Mouse (Mus musculus) ovary, postnatal 14 days (tissue): Measurements from ENCODE around the gene Bpgm.

Experiments used
- DNase-seq: peaks from one replicate; pipeline ENCODE4 v3.0.0; 2022; ENCODE audit warnings: low spot score

The Bpgm gene

DNA sequence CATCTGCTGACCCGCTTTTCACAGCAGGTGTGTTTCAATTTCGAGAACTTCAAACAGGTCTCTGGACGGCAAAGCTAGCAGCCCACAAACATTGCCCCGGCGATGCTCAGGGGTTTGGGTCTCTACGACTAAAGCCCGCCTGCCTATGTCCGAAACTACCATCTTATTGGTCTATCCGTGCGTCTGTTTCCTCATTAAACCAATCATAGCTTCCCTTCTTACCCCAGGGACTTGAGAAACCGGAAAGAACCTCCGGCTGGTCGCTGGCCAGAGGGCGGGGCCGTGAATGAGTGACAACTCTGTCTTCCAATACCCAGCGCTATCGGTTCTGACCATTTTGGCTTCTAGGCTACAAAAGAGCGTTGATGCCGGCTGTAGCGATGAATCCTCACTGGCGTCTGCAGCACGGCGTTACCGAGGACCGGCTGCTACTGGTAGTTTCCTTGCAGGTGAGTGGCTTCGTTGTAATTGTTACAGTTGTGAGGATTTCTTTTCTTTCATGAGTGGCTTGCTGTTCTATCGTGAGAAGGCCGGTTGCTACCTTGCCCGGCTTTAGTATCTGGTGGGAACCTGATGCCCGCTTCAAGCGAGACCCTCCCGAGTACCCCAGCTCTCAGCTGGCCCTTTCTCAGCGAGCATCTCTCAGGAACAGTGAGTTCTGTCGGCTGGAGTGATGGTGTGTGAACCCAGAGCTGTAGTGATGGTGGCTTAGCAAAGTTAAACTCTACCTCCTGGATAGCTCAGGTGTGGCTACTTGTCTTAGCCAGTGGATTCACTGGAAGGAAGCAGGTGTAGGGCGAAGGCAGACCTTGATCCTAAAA lies at the start of gene Bpgm:
Bpgm (plus strand) TSS at position 234 of the 821 bp plus-strand sequence.
- DNase-seq: peak; percentile 100

DNA sequence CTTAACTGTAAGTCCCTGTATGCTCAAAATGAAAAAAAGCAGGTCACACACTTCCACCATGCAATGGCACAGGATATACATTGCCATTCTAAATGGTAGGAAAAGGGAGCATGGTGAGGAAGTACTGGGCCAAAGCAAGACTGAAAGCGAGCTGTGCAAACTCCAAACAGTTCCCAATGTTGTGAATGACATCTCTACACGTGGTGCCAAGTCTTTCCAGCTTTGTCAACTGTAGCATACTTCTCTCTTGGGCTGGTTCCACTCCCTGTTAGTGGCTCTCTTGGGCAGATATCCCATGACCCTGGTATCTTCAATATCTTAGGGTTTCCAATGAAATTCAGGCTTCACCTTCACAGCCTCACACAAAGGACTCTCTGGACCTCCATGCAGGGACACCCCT lies 37.0 kb upstream of the Bpgm start:
- DNase-seq: no peak

DNA sequence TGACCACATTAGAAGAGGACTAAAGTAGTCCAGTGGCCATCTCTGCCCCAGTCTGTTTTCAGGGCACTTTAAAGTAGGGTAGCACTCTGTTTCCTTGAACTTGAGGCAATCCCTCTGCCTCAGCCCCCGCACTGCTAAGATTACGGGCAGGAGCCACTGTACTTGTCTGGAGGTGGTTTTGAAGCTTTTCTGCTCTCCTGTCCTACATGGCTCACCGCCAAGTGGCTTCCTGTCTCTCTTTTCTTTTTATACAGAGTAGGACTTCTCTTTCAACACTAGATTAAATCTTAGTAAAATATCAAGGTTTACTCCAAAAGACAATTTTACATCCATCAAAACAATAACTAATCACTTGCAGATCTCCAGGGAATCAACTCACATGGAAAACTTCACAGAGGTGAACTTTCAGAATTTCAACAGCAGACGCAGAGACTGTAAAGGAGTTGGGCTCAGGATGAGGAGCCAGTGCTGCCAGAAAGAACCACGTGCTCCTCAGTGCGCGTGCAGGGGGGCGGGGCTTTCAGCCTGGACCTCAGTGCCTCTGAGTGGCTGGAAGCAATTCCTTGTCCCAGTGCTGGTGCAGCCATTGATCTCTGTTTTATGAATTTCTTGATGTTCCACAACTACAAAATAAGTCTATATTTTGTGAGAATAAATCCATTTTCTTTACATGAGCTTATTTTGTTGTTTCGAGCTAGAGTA lies 34.3 kb upstream of the Bpgm start:
- DNase-seq: no peak

DNA sequence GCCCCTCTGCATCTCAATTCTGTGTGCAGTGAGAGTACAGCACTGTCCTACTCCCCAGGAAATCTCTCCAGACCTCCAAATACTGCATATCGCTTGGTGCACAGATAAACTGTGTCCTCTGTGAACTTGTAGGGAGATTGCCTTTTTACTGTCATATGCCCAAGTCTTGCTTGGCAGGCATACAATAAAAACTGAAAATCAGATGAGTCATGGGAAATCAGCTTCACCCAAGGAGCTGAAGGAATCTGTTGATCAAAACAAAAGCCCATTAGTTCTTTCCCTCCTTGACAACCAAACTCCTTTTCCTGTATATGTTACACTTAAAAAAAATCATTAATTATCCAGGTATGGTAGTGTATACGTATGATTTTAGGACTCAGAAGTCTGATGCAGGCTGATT lies 32.2 kb upstream of the Bpgm start:
- DNase-seq: no peak

DNA sequence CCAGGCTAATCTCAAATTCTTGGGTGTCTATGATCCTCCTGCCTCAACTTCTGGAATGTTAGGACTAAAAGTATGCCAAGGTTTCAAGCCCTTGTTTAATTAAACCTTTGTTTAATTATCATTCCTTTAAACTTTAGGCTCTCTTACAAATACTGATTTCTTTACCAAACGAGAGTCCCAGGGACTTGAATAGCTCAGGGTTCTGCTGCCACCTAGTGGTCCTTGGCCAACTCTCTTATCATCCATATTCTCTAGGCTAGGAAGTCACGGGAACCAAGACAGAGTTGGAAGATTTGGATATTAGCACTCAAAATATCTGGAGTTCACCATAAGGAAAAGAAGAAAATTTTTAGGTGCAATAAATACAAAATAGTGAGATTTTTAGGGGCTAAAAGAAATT lies 28.0 kb upstream of the Bpgm start:
- DNase-seq: peak; percentile 53

DNA sequence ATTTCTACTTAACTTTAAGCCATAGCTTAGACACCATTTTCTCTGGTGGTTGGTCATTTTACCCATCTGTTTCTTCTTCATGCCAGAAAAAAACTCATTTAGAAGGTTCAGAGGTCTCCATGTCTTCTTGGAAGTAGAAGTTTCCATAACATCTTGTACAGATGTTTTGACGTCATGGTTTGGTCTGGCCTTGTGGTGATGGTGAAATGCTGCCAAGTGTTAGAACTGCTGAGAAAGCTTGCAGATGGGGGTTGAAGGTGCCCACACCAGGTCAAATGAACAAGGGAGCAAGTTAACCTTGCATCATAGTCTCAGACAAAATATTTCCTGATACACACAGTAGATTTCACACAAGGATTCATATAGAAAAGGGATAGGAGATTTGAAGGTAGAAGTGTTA lies 27.3 kb upstream of the Bpgm start:
- no peak for DNase-seq

DNA sequence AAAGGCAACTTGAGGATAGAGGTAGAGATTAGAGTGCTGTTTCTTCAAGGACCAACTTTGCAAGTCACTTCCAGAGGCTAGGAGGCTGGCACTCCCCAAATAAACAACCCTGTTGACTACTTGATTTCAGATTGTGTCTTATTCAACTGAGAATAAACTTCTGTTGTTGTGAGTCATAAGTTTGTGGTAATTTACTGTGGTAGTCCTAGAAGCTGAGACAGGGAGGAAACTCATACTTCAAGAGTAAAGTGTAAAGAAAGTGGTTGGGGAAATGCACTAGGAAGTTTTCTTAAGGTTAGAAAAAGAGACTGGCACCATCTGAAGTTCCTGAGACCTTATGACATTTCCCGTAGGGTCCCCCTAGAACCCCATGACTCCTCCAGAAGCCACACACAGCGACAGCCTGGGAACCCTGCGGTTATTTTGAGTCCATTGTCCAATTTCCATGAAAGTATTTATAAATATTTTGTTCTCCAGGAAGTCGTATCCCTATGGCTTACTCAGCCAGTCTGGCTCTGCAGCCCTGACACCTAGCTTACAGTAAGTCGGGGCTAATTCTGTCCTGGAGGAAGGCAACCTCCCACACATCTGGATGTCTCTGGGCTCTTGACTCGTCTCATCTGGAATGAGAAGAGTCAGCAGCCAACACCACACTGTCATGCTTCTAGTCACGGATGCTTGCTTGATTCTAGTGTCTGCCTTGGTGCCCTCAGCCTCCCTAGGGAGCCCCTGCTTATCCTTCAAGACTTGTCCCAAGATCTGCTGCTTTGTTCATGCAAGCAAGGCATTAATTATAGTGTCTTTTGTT lies 22.8 kb upstream of the Bpgm start:
- DNase-seq: no peak

DNA sequence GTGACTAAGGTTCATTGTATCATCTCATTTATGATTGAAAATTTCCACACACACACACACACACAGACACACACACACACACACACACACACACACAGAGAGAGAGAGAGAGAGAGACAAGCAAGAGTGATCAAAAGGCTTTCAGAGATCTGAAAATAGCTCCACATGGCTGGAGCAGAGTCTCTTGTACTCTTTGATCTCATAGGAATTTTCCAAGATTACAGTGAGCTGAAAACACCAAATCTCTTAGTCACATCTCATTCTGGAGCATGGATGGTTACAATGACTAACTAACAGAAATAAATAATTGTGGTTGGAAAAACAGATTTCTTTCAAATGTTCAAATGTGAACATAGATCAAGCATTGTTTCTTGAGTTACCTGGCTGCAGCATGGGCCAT lies 16.6 kb upstream of the Bpgm start:
- DNase-seq: no peak

DNA sequence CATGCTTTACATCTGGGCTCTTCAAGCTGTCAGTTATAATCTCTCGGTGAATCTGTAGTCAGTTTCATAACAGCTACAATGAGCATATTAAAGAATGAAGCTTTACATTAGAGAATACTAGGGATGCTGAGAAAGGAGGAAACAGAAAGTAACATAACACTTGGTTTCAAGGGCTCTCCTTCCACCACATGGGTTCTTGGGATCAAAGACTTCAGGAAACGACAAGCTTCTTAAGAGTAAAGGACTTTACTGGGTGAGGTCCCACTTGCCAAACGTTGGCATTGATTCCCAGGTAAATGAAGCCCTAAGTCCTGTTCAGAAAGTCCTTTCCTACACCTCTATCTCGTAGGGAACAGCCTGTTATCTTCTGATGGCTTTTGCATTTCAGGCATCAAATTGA lies 15.4 kb upstream of the Bpgm start:
- no peak for DNase-seq

DNA sequence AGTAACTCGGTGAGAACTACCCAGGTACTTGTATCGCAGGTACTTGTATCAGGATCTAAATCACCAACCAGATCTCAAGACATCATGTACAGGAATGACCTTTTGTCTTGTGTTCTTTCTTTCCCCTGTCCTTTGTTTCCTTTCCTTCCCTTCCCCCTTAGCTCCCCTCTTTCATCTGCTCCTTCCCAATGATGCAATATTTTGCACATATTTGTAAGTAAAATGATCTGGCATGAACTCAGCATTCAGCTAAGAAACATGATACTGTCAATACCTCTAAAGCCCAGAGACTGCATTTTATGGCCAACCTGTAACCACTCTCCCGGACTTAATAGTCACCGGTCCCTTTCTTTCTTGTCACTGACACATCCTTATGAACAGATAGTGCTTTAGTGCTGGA lies 12.4 kb upstream of the Bpgm start:
- no peak for DNase-seq

DNA sequence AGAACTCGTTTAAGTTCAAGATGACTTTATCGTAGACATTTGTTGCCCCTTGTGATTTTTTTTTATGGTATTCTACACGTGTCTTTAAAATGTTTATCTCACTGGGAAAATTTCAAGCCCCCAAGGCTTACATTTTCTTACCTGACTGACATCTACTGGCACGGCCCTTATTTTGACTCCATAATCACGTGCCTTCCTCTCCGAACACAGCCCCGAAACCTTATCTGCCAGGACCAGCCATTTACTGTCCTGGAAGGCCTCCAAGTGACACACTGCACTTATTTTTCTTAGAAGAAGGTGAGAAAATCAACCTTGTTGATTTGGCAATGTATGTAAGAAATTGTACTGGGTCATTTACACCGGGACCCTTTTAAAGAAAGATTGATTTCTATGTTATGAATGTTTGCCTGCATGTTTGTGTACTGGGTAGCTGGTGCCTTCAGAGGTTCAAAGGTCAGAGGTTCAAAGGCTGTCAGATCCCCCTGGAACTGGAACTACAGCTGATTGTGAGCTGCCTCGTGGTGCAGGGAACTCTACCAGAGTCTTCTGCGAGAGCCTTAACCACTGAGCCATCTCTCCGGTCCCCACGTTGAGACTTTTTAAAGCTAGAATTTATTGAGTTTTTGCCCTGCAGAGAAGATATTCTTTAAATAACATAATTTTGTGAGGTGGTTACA lies 4.4 kb upstream of the Bpgm start:
- no peak for DNase-seq

DNA sequence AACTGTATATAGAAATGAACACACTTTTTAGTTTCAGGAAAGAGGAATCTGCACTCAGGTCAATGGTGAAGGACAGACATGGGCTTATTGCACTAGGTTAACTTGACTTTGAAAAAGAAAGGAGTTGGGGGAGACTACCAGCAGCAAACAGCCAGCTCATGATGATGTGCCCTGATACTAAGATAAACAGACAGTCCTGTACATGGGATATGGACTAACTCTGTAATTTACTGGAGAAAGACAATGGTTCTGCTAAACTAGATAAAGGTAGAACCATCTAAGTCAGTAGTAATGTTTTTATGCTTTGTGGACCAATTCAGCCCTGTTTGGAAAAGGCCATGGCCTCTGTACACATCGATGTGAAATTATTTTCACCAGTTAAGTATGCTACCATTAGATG lies 2.7 kb upstream of the Bpgm start:
- DNase-seq: no peak

DNA sequence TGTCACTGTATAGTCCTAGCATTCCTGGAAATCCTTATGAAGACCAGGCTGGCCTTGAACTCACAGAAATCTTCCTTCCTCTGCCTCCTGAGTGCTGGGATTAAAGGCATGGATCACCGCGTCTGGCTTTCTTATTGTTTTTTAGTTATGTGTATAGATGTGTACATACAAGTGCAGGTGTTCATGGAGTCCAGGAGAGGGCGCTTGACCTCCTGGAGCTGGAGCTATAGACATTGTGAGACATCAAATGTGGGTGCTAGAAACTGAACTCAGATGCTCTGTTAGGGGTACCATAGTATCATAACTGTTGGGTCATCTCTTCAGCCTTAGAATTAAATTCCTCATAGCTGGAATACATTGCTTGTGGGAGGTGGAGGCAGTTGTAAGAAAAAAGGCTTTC lies 2.0 kb upstream of the Bpgm start:
- DNase-seq: no peak

DNA sequence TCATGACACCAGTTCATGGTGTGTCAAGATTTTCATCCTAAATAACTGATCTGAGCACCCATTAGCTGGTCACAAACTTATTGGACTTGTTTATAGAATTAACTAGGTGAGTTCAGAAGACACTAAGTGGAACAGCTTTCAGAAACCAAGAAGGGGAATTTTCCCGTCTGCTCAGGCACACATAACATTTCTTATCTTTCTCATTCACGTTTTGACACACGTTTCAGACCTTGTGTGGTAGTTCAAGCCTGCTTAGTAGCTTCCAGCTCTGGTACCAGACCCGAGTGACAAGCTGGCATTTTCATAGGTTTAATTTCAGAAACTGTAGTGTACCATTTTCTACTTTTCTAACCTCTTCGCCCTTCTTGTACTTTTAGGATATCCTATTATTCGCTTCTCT lies 616 bp upstream of the Bpgm start:
- no peak for DNase-seq

DNA sequence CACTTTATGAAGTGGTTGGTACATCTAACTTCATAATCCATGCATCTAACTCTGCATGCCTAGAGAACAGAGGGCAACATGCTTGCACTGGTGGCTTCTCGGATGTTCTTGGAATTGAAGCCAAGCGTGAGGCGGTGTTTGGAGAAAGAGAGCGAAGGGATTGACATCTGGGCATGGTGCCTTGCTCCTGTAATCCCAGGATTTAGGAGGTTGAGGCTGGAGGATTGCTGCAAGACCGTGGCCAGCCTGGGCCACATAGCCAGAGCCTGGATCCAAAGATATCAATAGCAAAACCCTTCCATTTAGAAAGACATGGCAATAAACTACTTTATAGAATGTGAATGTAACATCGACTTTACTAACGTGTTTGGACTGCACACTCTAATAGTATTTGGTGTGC lies 2.0 kb downstream of the Bpgm start:
- no peak for DNase-seq

DNA sequence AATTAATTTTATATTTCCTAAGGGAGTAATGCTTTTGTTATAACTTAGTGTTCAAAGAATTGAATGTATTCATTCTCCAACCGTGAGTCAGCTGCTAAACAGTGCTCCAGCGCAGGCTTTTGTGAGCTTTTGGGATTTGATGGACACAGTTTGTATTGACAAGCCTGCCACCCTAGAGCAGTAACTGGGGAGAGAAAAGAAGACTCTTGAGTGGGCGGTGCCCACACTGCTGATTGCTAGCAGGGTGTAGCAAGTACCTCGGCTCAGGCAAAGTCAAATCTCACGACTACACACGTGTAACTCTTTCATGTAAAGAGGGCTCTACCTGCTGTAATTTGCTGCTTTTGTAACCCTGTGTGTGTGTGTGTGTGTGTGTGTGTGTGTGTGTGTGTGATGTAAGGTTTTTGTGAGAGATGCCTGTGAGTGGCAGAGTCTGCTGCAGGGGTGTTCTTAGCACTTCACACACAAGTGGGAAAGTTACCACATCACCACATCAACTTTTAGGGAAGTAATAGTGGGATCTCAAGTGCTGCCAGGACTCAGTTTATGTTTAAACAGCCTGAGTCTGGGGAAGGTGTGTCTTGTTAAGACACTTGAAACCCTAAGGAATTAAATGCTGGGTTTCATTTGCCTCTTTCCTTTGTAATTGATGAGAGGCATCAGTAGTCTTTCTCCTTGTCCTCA lies 2.8 kb downstream of the Bpgm start:
- no peak for DNase-seq

DNA sequence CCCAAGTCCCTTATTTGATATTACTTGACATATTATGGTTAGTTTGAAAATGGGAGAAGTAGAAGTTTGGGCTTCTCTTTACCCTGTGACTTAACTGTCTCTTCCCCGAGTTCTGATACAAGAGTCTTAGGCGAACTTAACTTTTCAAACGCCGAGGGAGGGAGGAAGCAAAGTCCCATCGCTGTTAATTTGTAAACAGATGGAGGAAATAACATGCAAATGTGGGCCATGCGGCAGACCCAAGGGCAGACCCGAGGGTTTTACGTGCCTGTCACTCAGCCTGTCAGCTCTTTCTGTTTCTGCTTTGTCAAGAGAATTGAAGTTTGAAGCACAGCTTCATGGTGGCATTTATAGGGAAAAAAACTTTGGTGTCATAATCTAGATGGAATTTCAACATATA lies 3.5 kb downstream of the Bpgm start:
- no peak for DNase-seq

DNA sequence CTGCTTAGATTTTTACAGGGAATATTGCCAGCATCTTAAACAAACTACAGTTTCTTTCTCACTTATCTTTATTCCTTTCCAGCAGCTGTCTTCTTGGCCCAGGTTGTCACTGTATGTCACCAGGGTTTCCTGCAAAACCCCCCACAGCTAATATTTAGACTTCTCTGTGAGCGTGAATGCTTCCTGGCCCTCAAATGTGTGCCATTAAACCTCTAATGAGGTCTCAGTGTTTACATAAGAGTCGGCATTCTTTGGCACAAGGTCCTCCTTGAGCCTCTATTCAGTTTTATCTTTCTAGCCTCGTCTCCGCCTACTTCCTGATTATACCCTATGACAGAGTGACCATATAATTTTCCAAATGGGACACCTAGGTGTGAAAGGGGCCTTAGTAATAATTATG lies 4.7 kb downstream of the Bpgm start:
- DNase-seq: no peak

DNA sequence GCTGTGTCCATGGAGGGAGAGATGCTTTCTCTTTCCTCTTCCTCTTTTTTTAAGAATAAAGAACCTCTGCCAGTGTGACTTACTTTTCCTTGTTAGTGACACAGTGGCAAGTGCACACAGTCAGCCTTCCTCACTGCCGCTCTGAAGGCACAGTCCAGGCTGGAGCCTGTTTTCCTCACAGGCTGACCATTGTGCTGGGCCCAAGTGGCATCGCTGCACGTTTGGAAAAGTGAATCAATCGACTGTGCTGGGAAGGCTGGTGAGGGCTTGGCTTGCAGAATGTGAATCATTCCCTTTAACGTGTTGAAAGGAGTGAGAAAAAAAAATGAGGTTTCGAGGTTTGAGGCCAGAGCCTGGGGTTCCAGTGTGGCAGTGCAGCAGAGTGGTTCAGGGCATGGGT lies 5.3 kb downstream of the Bpgm start:
- DNase-seq: no peak

DNA sequence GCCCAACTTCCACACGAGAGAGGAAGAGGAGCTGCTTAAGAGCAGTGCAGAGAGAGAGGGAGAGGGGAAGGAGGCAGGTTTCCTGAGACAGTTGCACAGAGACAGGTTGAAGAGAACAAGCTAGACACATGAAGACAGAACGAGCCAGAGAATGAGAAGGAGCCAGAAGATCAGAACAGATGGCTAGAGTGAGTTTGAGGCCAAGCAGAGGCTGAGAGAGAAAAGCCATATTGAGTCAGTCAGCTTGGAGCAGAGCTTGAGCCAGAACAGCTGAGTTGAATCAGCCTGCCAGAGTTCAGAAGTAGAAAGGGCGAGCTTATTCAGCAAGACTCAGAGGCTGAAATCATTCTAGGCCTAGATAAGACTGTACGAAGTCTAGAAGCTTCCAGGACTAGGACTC lies 6.8 kb downstream of the Bpgm start:
- DNase-seq: no peak

DNA sequence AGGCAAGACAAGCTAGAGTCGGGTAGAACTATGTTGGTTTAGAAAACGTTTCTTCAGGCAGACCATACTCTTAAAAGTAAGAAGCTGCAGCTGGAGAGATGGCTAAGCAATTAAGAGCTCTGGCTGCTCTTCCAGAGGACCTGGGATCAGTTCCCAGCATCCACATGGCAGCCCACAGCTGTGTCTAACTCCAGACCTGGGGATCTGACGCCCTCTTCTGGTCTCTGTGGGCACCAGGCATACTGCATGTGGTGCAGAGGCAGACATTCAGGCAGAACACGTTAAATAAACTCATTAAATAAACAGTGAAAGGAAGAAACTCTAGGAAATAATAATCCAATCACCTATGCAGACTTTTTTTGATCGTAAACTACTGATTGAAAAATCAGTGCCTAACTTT lies 7.4 kb downstream of the Bpgm start:
- DNase-seq: no peak

DNA sequence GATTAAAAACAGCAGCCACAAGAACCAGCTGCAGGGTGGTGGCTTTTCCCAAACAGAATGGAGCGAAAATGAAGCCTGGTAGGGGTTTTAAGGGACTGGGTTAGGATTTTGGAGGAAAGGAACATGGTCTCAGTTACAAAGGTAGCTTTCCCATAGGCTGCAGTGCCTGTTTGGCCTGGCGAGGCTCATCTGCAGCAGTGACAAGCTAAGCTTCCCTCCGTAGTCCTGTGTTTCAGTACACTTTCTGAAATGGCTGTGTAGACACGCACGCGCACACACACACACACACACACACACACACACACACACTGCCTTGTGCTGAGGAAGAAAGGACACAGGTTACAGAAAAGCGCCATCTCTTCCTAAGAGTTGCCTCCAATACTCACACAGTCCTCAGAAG lies 7.8 kb downstream of the Bpgm start:
- no peak for DNase-seq
